Mouse (Mus musculus): ENCODE results near the gene Vmn1r127.
"Not testable (repeated sequence)": the region's sequence is repeated elsewhere in the genome, so short reads cannot be mapped to it uniquely, and the experiment has no call there.

The Vmn1r127 gene

DNA sequence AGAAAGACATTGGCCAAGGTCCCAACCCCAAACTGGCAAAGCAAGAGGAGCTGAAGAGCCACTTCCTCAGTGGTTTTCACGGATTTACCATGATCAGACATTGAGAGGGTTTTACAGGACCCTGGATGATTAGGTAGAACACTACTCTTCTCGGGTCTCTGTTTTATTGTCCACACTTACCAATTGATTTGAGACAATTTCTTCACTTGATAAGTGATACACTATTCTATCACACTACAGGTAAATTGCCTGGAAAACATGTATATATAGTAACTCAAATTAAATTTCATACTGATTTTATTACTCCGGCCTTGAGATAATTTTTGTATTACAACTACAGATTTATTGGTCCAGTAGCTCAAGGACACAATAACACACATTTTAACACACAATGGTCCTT, at the start of gene Vmn1r127:
Vmn1r127 (minus strand) TSS at position 101 of the 400 bp plus-strand sequence.
- in situ Hi-C loops (cut with MboI) = not testable (repeated sequence)

DNA sequence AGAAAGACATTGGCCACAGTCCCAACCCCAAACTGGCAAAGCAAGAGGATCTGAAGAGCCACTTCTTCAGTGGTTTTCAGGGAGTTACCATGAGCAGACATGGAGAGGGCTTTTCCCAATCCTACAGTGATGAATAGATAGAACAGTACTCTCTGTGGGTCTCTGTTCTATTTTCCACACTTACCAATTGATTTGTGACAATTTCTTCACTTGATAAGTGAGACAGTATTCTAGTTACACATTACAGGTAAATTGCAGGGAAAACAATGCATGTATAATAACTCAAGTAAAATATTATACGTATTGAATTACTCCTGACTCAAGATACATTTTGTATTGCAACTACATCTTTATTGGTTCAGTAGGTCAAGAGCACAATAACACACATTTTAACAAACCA, 41.5 kb upstream of the Vmn1r127 start, which contains the start of gene Vmn1r129:
Vmn1r129 (minus strand) TSS at position 101 of the 400 bp plus-strand sequence.
- in situ Hi-C loops (cut with MboI) = not testable (repeated sequence)

DNA sequence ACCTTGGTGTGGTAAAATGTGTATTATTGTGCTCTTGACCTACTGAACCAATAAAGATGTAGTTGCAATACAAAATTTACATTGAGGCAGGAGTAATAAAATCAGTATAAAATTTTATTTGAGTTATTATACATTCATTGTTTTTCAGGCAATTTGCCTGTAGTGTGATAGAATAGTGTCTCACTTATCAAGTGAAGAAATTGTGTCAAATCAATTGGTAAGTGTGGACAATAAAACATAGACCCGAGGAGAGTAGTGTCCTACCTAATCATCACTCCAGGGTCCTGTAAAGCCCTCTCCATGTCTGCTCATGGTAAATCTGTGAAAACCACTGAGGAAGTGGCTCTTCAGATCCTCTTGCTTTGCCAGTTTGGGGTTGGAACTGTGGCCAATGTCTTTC, 29.4 kb upstream of the Vmn1r127 start, which contains the start of gene Vmn1r128:
Vmn1r128 (plus strand) TSS at position 301 of the 400 bp plus-strand sequence.
- in situ Hi-C loops (cut with MboI) = not testable (repeated sequence)

DNA sequence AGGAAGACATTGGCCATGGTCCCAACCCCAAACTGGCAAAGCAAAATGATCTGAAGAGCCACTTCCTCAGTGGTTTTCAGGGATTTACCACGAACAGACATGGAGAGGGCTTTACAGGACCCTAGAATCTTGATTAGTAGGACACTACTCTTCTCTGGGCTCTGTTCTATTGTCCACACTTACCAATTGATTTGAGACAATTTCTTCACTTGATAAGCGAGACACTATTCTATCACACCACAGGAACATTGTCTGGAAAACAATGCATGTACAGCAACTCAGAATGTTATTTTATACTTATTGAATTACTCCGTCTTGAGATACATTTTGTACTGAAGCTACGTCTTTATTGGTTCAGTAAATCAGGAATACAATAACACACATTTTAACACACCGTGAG, 18.3 kb downstream of the Vmn1r127 start, which contains the start of gene Vmn1r126:
Vmn1r126 (minus strand) TSS at position 101 of the 400 bp plus-strand sequence.
- in situ Hi-C loops (cut with MboI) = not testable (repeated sequence)

DNA sequence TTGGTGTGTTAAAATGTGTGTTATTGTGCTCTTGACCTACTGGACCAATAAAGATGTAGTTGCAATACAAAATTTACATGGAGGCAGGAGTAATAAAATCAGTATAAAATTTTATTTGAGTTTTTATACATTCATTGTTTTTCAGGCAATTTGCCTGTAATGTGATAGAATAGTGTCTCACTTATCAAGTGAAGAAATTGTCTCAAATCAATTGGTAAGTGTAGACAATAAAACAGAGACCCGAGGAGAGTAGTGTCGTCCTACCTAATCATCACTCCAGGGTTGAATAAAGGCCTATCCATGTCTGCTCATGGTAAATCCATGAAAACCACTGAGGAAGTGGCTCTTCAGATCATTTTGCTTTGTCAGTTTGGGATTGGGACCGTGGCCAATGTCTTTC, 47.8 kb downstream of the Vmn1r127 start, which contains the start of gene Vmn1r125:
Vmn1r125 (plus strand) TSS at position 301 of the 400 bp plus-strand sequence.
- in situ Hi-C loops (cut with MboI) = not testable (repeated sequence)

All from mature B cell (primary cell).